Mouse (Mus musculus) midbrain, embryonic 10.5 days (tissue): Measurements from ENCODE around the gene Rpa2. TPM values are rescaled to one million over a fixed set of nuclear protein-coding genes. Genes with fewer than 3 reads are reported as not detected.
"Not testable (repeated sequence)": the region's sequence is repeated elsewhere in the genome, so short reads cannot be mapped to it uniquely, and the experiment has no call there.

Source experiments
- DNase-seq: peaks from one replicate; pipeline ENCODE4 v3.0.0-alpha.2; 2017; ENCODE audit warnings: low spot score
- H3K27ac ChIP-seq: fragments of 300-500 bp; sonication (generic); replicated peaks from 2 replicates; pipeline ENCODE4 v1.5.1; 2016; ENCODE audit warnings: mild to moderate bottlenecking
- H3K27me3 ChIP-seq: fragments of 300-500 bp; sonication (generic); 2 replicates; pipeline ENCODE4 v1.6.1; 2016; ENCODE audit warnings: low read depth, mild to moderate bottlenecking; ENCODE audit not compliant: poor library complexity, severe bottlenecking
- H3K36me3 ChIP-seq: fragments of 300-500 bp; sonication (generic); 2 replicates; pipeline ENCODE4 v1.6.1; 2016; ENCODE audit warnings: mild to moderate bottlenecking, moderate library complexity
- H3K4me1 ChIP-seq: fragments of 300-500 bp; sonication (generic); 2 replicates; pipeline ENCODE4 v1.6.1; 2016
- H3K4me3 ChIP-seq: fragments of 300-500 bp; sonication (generic); 2 replicates; pipeline ENCODE4 v1.5.1; 2016; ENCODE audit warnings: mild to moderate bottlenecking, moderate library complexity
- H3K9me3 ChIP-seq: fragments of 300-500 bp; sonication (generic); replicated peaks from 2 replicates; pipeline ENCODE4 v1.6.1; 2016; ENCODE audit warnings: mild to moderate bottlenecking
- WGBS: fragments of 180-500 bp; shearing (Covaris S2); methylation state at CpG from one replicate; pipeline ENCODE4 v1.1.7; 2016; 5-methylcytosine and 5-hydroxymethylcytosine counted together
- polyA plus RNA-seq: library from polyadenylated mRNA; unstranded; fragments of >200 nt; fragmentation: Nextera tagmentation; extraction: Ambion mirVana; gene quantifications from 2 replicates; pipeline ENCODE4 v1.2.1, GENCODE M21; 2016

Rpa2 gene
- polyA plus RNA-seq, 1 experiment from 2014 or later, result 200 TPM

DNA sequence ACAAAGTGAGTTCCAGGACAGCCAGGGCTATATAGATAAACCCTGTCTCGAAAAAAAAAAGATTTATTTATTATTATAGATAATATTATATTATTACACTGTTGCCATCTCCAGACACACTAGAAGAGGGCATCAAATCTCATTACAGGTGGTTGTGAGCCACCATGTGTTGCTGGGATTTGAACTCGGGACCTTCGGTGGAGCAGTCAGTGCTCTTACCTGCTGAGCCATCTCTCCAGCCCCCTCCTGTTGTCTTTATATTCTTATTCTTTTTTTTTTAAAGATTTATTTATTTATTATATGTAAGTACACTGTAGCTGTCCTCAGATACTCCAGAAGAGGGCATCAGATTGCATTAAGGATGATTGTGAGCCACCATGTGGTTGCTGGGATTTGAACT is 30.5 kb downstream of the Rpa2 start:
- 79% methylated on average over 3 of the region's 3 CpGs for WGBS

DNA sequence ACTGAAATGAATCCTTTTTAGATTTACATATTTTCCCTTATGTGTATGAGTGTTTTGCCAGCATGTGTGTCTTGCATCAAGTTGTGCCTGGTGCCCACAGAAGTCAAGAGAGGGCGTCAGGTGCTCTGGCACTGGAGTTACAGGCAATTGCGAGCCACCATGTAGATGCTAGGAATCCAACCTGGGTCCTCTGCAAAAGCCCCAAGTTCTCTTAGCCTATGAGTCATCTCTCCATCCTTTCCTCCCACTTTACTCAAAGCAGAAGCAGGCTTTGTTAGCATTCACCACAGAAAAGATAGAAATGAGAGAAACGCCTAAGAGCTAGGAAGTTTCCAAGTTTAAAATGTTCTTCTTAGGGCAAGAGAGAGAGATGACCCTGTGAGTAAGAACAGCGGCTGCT is 31.7 kb downstream of the Rpa2 start:
- Histone ChIP-seq H3K4me3 (no peak overlapping the region), H3K27ac (no peak overlapping the region), H3K4me1 (peaks cover 15% of the 10 kb centered on the region), H3K36me3 (no peaks in the 10 kb centered on the region), H3K9me3 (no peaks in the 10 kb centered on the region), H3K27me3 (peaks cover 21% of the 10 kb centered on the region)
- DNase-seq, result no peak
- WGBS, result 91% methylated on average over 4 of the region's 4 CpGs

More for the DNA sequence above, 30.5 kb downstream of the Rpa2 start:
- H3K4me3 ChIP-seq, DNase-seq, H3K27ac ChIP-seq, H3K36me3 ChIP-seq, H3K9me3 ChIP-seq: not testable (repeated sequence)
- H3K4me1 ChIP-seq, result peaks cover 15% of the 10 kb centered on the region
- peaks cover 29% of the 10 kb centered on the region for H3K27me3 ChIP-seq

DNA sequence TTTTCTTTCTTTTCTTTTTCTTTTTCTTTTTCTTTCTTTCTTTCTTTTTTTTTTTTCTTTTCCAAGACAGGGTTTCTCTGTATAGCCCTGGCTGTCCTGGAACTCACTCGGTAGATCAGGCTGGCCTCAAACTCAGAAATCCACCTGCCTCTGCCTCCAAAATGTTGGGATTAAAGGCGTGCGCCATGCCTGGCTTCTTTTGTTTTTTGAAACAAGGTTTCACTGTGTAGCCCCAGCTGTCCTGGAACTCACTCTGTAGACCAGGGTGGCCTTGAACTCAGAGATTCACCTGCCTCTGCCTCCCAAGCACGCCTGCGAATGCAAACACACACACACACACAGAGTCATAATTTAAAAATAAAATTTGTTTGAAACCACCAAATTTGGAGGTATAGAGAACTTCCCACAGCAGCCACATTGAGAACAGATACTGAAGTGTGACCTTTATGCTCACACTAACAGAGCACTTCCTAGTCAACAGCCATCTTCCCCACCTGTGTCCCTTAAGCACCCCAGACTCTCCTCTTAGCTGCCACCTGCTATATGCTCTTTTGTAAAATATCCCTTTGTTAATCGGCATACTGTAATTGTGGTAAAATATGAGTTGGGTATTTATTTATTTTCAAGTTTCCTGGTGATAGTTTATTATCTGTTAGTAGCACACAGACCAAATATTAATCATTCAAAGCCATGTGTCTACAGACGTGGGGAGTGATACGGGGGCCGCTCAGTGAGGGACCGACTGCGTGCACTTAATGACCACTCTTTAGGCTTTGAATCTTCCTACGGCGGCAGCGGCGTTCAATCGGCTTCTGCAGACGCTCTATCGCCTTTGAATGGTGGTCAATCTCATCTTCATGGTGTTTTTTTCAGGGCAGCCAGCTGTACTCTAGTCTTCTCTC is 33.3 kb downstream of the Rpa2 start:
- Histone ChIP-seq H3K36me3 (no peaks in the 10 kb centered on the region), H3K4me1 (no peaks in the 10 kb centered on the region), H3K27me3 (peaks cover 6% of the 10 kb centered on the region), H3K4me3 (no peak overlapping the region), H3K27ac (no peak overlapping the region), H3K9me3 (no peaks in the 10 kb centered on the region)
- DNase-seq, result no peak
- WGBS, result 88% methylated on average over 18 of the region's 18 CpGs

DNA sequence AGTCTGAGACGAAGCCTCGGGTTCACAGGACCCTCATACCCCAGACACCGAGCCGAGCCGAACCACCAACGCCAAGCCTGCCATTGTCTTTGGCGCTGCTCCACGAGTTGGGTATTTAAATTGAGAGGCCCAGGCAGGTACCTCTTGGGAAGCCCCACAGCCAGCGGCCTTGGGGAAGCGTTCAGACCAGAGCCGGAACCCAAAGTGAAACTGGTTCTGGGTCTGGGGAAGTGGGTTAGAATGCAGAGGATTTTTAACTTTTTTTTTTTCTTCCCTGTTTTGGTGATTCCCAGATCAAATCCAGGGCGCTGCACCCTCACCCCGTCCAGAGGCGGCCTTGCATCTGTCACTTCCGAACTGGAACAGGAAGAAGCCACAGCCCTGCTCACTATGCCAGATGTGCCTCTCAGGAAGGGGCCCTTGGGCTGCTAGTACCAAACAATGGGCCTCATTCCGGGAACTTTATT is 34.1 kb downstream of the Rpa2 start:
- Histone ChIP-seq H3K4me1 (no peaks in the 10 kb centered on the region), H3K36me3 (no peaks in the 10 kb centered on the region), H3K4me3 (no peak overlapping the region), H3K27ac (no peak overlapping the region), H3K9me3 (no peaks in the 10 kb centered on the region), H3K27me3 (0 out of 2 replicates have a peak, but pooled peaks cover 3% of the 10 kb centered on the region)
- DNase-seq, result no peak
- WGBS, result 68% methylated on average over 16 of the region's 16 CpGs

DNA sequence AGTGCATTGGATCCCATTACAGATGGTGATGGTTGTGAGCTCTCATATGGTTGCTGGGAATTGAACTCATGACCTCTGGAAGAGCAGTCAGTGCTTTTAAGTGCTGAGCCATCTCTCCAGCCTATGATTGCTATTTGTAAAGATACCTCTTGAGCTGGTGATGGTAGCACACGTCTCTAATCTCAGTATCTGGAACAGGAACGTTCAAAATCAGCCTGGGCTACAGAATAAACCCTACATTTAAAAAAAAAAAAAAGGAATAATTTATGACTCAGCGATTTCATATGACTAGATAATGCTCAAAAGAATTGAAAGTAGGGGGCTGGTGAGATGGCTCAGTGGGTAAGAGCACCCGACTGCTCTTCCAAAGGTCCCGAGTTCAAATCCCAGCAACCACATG is 35.1 kb downstream of the Rpa2 start:
- no peaks in the 10 kb centered on the region for H3K9me3 ChIP-seq
- H3K4me1 ChIP-seq, result no peaks in the 10 kb centered on the region
- 91% methylated on average over 5 of the region's 5 CpGs for WGBS
- no peaks in the 10 kb centered on the region for H3K27me3 ChIP-seq
- no peaks in the 10 kb centered on the region for H3K36me3 ChIP-seq
- H3K27ac ChIP-seq, result no peak overlapping the region
- DNase-seq, result no peak
- H3K4me3 ChIP-seq, result no peak overlapping the region

DNA sequence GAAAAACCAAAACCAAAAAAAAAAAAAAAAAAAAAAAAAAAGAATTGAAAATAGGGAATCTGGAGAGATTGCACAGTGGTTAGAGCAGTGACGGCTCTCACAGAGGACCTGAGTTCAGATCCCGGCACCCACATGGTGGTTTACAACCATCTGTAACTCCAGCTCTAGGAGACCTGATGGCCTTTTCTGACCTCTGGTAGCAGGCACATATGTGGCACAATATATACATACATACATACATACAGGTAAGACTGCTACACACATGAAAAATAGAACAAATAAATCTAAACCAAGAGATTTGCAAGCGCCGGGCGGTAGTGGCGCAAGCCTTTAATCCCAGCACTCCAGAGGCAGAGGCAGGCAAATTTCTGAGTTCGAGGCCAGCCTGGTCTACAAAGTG is 35.7 kb downstream of the Rpa2 start:
- Histone ChIP-seq H3K4me1 (no peaks in the 10 kb centered on the region), H3K27ac (no peak overlapping the region), H3K36me3 (no peaks in the 10 kb centered on the region), H3K27me3 (no peaks in the 10 kb centered on the region), H3K9me3 (no peaks in the 10 kb centered on the region), H3K4me3 (no peak overlapping the region)
- WGBS, result 97% methylated on average over 7 of the region's 7 CpGs
- no peak for DNase-seq

DNA sequence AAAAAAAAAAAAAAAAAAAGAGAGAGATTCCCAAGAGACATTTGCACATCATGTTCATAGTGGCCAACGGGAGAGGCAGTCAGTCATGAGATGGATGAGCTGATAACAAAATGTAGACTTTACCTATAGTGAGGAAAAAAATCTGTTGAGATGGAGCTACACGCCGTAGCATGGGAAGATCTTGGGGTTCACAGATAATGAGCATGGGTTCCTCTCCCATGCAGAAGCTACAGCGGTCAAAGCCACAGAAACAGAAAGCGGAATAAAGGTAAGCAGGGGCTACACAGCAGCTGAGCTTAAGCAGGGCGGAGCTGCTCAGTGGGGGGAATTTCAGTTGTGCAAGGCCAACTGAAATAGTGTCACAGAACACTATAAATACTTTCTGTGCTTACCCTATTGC is 36.2 kb downstream of the Rpa2 start:
- WGBS, result 93% methylated on average over 6 of the region's 6 CpGs
- no peaks in the 10 kb centered on the region for H3K27me3 ChIP-seq
- H3K27ac ChIP-seq, result no peak overlapping the region
- H3K4me1 ChIP-seq, result no peaks in the 10 kb centered on the region
- no peaks in the 10 kb centered on the region for H3K36me3 ChIP-seq
- no peak overlapping the region for H3K4me3 ChIP-seq
- no peaks in the 10 kb centered on the region for H3K9me3 ChIP-seq
- DNase-seq, result no peak

DNA sequence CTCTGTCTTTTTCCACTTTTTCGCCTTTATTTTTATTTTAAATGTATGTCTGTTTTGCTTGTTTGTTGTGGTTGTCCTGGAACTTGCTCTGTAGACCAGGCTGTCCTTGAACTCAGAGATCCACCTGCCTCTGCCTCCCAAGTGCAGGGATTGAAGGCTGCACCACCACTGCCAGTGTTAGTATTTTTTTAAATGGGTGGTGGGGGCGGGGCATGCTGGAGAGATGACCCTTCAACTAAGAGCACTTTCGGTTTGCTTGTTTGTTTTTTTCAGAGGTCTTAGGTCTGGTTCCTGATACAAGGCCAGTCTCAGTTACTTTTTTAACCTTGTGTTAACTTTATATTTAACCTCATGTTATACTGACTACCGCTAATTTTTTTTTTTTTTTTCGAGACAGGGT is 37.0 kb downstream of the Rpa2 start:
- H3K36me3 ChIP-seq, result no peaks in the 10 kb centered on the region
- DNase-seq, result no peak
- H3K4me3 ChIP-seq, result no peak overlapping the region
- 0 out of 2 replicates have a peak, but pooled peaks cover under 1% of the 10 kb centered on the region for H3K9me3 ChIP-seq
- 85% methylated on average over 5 of the region's 5 CpGs for WGBS
- no peaks in the 10 kb centered on the region for H3K4me1 ChIP-seq
- H3K27me3 ChIP-seq, result no peaks in the 10 kb centered on the region
- H3K27ac ChIP-seq, result no peak overlapping the region

DNA sequence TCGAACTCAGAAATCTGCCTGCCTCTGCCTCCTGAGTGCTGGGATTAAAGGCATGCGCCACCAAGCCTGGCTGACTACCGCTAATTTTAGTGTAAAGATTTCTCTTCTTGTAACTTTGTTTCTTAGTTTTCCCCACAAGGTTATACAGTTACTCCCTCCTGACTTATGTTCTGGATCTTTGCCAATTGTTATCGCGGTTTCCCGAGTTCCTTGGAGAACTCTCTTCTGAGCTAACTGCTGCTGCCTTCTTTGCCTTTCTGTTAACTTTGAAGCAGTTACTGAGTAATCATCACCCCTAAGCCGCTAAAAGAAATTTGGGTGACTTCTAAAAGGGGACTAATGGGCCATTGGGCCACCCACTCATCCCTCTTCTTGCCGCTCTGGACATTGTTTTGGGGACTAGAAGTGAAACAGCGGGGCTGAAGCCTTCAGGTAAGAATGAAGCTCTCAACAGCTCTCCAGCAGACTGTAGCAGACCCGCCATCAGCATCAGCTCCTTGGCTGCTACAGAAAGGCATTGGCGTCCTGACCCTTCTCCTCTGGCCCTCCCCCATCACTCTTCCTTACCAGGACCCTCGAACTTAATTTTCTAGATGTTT is 37.6 kb downstream of the Rpa2 start:
- H3K27me3 ChIP-seq, result no peaks in the 10 kb centered on the region
- 91% methylated on average over 12 of the region's 12 CpGs for WGBS
- H3K4me3 ChIP-seq, result no peak overlapping the region
- no peak overlapping the region for H3K27ac ChIP-seq
- H3K9me3 ChIP-seq, result peaks cover 6% of the 10 kb centered on the region
- H3K36me3 ChIP-seq, result no peaks in the 10 kb centered on the region
- no peaks in the 10 kb centered on the region for H3K4me1 ChIP-seq
- DNase-seq, result no peak

DNA sequence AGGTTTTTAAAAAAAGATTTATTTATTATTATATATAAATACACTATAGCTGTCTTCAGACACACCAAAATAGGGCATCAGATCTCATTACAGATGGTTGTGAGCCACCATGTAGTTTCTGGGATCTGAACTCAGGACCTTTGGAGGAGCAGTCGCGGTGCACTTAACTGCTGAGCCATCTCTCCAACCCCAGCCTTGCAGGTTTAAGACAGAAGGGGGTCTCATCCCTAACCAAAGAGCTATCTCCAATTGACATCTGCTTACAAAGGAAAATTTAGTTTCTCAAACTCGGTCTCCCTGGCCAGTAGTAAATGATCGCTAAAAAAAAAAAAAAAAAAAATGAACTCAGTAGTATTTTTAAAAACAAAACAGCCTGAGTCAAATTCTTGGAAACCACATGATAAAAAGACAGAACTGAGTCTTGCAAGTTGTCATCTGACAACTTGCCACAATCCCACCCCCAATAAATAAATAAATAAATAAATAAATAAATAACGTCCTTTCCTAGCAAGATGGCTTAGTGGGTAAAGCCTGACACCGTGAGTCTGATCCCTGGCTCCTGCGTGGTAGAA is 38.6 kb downstream of the Rpa2 start:
- Histone ChIP-seq H3K9me3 (peaks cover 14% of the 10 kb centered on the region), H3K27ac (no peak overlapping the region), H3K4me1 (no peaks in the 10 kb centered on the region), H3K36me3 (no peaks in the 10 kb centered on the region), H3K27me3 (no peaks in the 10 kb centered on the region), H3K4me3 (no peak overlapping the region)
- 92% methylated on average over 7 of the region's 7 CpGs for WGBS
- no peak for DNase-seq

DNA sequence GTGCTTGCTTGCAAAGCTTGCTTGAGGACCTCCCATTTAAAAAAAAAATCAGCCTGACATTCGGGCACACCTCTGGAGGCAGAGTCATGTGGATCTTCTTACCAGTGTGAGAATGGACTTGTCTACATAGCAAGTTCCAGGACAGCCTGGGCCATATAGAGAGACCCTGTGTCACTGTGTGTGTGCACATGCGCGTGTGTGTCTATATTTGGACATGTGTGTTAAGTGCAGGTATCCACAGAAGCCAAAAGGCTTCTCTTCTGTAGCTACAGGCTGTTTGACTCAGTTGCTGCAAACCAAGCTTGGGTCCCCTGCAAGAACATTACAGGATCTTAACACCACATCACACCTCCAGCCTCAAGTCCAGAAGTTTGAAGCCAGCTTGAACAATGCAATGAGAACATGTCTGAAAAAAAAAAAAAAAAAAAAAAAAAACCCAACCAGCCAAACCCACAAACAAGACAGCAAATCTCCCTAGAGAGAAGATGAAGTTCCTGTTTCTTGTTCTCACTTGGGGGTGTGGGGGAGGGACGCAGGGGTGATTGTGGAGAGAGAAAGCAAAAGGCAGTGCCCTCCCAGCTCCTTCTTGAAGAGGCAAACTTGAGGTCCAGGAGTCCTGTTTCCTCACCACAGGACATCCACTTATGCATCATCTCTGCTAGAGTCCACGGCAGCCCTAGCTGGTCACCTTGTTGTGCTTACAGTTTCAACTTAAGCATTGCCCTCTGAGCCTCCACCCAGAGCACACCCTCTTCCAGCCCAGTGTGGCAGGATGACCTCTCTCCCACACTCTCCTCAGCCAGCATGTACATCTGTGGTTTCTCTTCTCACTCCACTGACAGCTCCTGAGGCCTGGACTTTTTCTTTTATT is 39.9 kb downstream of the Rpa2 start:
- 77% methylated on average over 5 of the region's 5 CpGs for WGBS
- Histone ChIP-seq H3K27me3 (no peaks in the 10 kb centered on the region), H3K27ac (no peak overlapping the region), H3K9me3 (peaks cover 14% of the 10 kb centered on the region), H3K4me1 (no peaks in the 10 kb centered on the region), H3K4me3 (no peak overlapping the region), H3K36me3 (no peaks in the 10 kb centered on the region)
- DNase-seq, result no peak

DNA sequence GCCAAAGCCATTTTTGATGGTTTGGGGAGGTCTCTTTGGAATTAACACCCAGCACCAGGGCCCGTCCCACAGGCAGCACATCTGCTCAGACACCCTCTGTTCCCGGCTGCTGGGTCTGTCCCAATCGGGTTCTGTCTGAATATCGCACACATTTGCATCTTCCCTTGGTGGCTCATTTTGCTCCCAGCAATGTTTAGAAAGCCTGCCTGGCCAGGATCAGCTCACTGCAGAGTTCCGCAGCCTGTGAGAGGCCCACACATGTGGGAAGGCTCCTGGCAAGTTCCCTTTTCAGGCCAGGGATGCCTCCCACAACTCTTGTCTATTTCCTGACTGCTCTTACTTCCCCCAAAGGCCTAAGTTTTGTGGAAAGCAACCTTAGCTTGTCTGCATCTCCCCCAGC is 41.5 kb downstream of the Rpa2 start:
- Histone ChIP-seq H3K9me3 (peaks cover 14% of the 10 kb centered on the region), H3K27me3 (no peaks in the 10 kb centered on the region), H3K27ac (no peak overlapping the region), H3K4me3 (no peak overlapping the region), H3K4me1 (no peaks in the 10 kb centered on the region), H3K36me3 (no peaks in the 10 kb centered on the region)
- DNase-seq, result no peak
- WGBS, result 93% methylated on average over 5 of the region's 5 CpGs
